Mouse (Mus musculus) CD4-positive, CD25-positive, alpha-beta regulatory T cell, adult 2 months (primary cell): ENCODE measurements around the gene Pdzk1.
A peak's percentile ranks its signal among the peaks of the same experiment; 100 is the strongest.

ENCODE experiments used
- DNase-seq: peaks from one replicate; pipeline ENCODE4 v3.0.0-alpha.2; 2012; ENCODE audit warnings: low read depth, low spot score

Pdzk1 gene

DNA sequence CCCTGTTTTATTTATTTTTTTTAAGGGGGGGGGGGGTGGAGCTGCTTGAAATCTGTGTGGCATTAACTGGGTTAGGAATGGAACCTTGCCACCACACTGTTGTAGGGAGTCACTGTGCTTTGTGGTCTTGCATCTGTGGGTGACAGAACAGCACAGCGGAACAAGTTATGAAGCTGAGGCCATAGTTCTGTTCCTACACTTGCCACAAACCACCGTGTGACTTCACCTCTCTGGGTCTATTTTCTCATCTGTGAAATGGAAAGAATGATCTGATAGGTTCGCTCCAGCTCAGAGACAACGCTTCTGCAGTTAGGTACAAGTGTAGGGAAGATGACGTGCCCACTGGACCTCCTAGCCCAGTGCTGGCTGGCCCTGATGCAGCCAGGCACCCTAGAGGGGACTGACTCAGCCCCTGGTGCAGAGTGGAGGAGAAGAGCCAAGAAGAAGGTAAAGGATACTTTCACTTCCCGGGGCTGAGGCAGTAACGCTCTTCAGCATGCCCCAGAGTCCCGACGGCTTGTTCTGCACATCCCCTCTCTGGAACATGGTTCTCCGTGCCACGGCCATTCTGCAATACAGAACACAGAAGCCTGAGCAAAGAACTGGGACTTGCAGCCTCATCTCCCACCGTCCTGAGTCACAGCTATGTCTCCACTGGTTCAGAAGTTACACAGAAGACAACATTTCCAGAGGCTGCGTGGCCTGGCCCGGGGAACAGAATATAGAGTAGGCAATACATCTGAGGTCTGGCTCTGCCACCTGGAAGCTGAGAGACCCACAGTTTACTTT lies 53.2 kb downstream of the Pdzk1 start:
- DNase-seq, result peak; percentile 56

DNA sequence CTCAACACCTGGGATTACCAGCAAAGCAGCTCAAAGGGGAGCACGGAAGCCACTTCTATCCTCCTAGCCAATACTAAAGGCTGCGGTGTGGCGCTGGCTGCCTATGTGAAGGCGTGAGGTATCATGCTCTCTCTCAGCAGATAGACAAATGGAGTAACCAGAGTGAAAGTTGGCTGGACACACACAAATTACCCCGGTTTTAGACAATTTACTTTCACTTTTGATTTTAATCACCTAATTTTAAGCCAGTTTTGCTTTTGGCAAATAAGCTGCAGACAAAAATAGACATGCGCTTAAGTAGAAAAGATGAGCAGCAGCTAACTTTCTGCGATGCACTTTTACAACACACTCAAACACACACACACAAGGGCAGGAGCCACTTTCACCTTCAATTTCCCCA lies 54.6 kb downstream of the Pdzk1 start:
- DNase-seq, result peak; percentile 26

GRCm38 (mm10) chr3:96902336-96902999 lies 73.4 kb downstream of the Pdzk1 start:
- DNase-seq, result no peak

GRCm38 (mm10) chr3:96904393-96904792 lies 75.3 kb downstream of the Pdzk1 start, which contains the start of gene Gja5:
Gja5 (plus strand) TSS chr3:96904693.
- DNase-seq, result no peak

GRCm38 (mm10) chr3:96904851-96905541 lies 75.9 kb downstream of the Pdzk1 start, which contains the start of gene Gpr89:
Gpr89 (minus strand) TSS chr3:96905346.
- peak; percentile 95 for DNase-seq

- no peak for DNase-seq
Observed at GRCm38 (mm10) chr3:96905592-96905991, 76.5 kb downstream of the Pdzk1 start.
